Mouse (Mus musculus): ENCODE results near the gene Adgre4.
"Not testable (repeated sequence)": the region's sequence is repeated elsewhere in the genome, so short reads cannot be mapped to it uniquely, and the experiment has no call there.

DNA sequence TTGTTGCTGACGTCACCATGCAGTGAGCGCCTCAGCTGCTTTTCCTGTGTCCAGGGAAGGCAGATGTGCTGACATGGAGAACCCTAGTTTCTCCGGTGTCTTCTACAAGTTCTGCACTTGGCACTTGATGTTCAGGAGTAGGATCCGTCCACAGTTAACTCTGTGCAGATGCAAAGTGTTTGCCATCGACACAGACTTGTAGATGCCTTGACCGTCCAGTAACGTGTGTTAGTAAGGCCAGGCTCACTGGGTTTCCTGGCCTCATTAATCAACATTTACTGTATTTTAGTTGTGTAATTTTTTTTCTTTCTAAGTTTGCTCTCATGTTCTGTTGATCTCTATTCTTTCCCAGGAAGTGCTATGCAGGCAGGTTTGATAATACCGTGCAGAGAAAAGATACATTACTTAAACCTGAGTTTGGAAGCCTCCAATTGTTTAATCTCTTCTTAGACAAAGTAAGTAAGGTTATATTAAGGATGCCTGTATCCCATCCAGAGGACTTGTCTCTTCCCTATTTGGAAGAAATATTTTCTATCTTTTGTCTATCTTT, 142.7 kb downstream of the Adgre4 start:
- not testable (repeated sequence) for TF ChIP-seq POLR2A (IDR thresholded peaks at IDR 0.05; ENCODE audit: borderline replicate concordance, control insufficient read depth, low read depth, low read length); CTCF (IDR thresholded peaks at IDR 0.05; ENCODE audit: control insufficient read depth, insufficient read depth, low read length)

Measured in bone marrow, adult 2 months (tissue).